Mouse (Mus musculus): ENCODE results near the gene Als2.

Gene Als2

GRCm38 (mm10) chr1:59166232-59166905 is 70.7 kb downstream of the Als2 start:
- DNase-seq (ENCODE audit: low spot score in 2 of 2) = no peak

- no peak for DNase-seq (ENCODE audit: low spot score in 2 of 2)
Measured at GRCm38 (mm10) chr1:59163918-59164317, 73.1 kb downstream of the Als2 start.

GRCm38 (mm10) chr1:59163030-59163461 is 74.0 kb downstream of the Als2 start, which contains the start of gene Mpp4:
Gene Mpp4 (minus strand): TSS chr1:59163389.
- no peak for DNase-seq (ENCODE audit: low spot score in 2 of 2)

- DNase-seq (ENCODE audit: low spot score in 2 of 2) = no peak
Measured at GRCm38 (mm10) chr1:59162309-59163024, 74.6 kb downstream of the Als2 start.

GRCm38 (mm10) chr1:59161396-59161795 is 75.6 kb downstream of the Als2 start:
- DNase-seq (ENCODE audit: low spot score in 2 of 2) = no peak

DNA sequence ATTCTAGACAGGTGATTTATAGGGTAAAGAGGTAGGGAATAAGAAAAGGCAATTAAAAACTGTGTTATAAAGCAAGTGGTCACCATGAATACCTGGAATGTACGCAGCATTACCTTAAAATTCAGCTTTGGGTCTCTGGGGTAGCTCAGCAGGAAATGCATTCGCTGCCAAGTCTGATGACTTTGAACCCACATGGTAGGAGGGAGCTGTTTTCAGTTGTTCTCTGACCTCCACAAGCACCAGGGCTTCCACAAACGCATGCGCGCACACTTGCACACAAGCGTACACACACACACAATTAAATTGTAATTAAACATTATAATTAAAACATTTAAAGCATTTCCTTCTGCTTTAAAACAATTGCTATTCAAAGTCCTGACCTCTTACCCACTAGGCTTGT is 76.2 kb downstream of the Als2 start:
- no peak for DNase-seq (ENCODE audit: low spot score in 2 of 2)

DNA sequence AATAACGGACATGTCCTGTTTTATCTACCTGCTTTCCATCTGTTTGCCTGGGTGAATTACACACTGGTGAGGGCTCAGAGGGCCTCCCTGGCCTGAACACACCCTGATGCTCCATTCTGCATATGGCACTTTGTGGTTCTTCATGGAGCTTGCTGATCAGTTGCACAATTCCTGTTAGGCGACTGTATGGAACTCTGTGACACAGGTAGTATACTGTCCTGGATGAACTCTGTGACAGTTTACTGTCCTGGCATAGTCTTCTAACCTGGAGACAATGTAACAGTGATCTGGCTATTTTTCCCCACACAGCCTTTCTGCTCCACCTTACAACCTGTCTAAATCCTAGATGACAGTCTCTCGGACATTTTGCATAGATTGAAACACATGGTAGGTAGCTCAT is 77.9 kb downstream of the Als2 start:
- no peak for DNase-seq (ENCODE audit: low spot score in 2 of 2)

- DNase-seq (ENCODE audit: low spot score in 2 of 2) = no peak
Measured at GRCm38 (mm10) chr1:59158498-59158897, 78.5 kb downstream of the Als2 start.

GRCm38 (mm10) chr1:59157846-59158245 is 79.2 kb downstream of the Als2 start:
- DNase-seq (ENCODE audit: low spot score in 2 of 2) = no peak

DNA sequence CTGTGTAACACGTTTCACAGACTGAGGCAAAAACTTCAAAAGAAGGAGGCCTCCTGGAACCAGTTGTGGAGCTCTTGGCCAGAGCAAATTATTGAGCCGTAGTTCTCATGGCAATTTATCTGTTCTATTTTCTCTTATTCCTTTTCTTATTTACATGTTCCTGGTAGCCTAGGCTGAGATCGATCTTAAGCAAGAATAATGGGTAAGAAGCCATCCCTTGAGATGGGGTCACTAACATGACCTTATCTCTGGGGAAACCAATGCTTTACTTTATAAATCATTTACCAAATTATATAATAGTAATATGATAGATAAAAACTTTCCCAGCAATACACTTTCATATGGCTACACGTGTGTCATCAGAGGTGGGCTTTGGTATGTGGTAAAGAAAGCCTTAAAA is 84.7 kb downstream of the Als2 start:
- no peak for DNase-seq (ENCODE audit: low spot score in 2 of 2)

- DNase-seq (ENCODE audit: low spot score in 2 of 2) = no peak
Measured at GRCm38 (mm10) chr1:59150542-59150941, 86.5 kb downstream of the Als2 start.

- DNase-seq (ENCODE audit: low spot score in 2 of 2) = peak in 1 of 2 experiments; percentile 27
Measured at GRCm38 (mm10) chr1:59144543-59144942, 92.5 kb downstream of the Als2 start.

- DNase-seq (ENCODE audit: low spot score in 2 of 2) = peak; percentile 61 to 68
Measured at GRCm38 (mm10) chr1:59142809-59143208, 94.2 kb downstream of the Als2 start.

- DNase-seq (ENCODE audit: low spot score in 2 of 2) = no peak
Measured at GRCm38 (mm10) chr1:59134419-59134818, 102.6 kb downstream of the Als2 start.

- no peak for DNase-seq (ENCODE audit: low spot score in 2 of 2)
Measured at GRCm38 (mm10) chr1:59128879-59129278, 108.2 kb downstream of the Als2 start.

DNA sequence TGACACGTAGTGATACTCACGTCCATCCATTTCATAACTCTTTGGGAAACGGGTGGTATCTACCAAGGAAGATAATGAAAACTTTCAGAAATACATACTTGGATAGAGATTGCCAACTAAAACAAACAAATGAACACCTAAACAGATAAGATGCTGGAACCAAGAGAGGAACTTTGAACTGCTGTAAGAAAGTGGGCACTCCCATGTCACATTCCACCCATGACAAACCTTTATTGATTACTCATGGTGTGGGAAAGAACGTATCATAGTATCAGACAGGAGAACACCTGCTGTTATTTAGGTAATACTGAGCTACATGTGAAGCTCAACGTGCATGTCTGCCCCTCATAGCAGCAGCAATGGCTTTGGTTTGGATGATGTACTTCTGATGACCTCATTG is 111.5 kb downstream of the Als2 start:
- no peak for DNase-seq (ENCODE audit: low spot score in 2 of 2)

DNA sequence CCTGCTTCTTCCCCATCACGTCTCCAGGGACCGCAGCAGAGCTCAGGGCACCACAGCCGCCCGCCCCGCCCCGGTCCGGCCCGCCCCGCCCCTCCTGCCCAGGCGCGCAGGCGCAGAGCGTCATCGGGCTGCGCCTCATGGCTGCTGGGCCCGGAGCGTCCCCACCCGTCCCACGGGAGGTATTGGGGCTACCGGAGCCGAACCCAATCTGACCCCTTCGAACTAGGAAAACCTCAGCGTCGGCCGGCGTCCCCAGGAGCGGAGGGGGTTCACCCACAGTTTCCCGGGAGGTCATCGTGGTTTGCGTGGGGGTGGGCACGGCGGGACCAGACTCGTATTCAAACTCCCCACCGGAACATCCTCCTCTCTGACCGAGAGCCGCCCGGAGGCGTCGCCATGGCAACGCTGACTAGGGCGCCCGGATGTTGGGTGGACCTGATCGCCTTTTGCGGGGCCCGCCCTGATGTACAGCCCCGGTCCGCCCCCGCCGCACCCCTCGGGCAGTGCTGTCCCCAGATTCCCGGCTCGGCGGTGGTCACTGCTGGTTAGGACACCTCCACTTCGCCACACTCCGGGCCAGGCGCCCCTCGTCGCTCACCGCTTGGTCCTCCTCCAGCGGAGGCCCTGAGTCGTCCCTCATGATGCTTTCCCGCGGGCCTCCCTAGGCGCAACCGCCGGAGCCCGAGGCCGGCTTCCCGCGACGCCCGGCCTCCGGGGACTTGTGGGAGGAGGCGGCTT is 117.1 kb downstream of the Als2 start, which contains the start of gene Tmem237:
Gene Tmem237 (minus strand): TSS at position 689 of the 738 bp plus-strand sequence.
- peak; percentile 87 to 89 for DNase-seq (ENCODE audit: low spot score in 2 of 2)
